Mouse (Mus musculus) hindbrain, embryonic 11.5 days (tissue): ENCODE data around the gene Marcksl1. TPM values are rescaled to one million over a fixed set of nuclear protein-coding genes. Genes with fewer than 3 reads are reported as not detected.

ENCODE experiments used
- ATAC-seq: fragments of 200-750 bp; cut with Nextera tagmentation; 2 replicates; pipeline ENCODE4 v1.8.0; 2017; ENCODE audit warnings: mild to moderate bottlenecking, moderate TSS enrichment, moderate library complexity; ENCODE audit not compliant: low FRiP score
- DNase-seq: peaks from one replicate; pipeline ENCODE4 v3.0.0-alpha.2; 2015; ENCODE audit warnings: low spot score
- H3K27ac ChIP-seq: fragments of 300-500 bp; sonication (generic); 2 replicates; pipeline ENCODE4 v1.5.1; 2014; ENCODE audit warnings: mild to moderate bottlenecking, low read depth, low read length
- H3K27me3 ChIP-seq: fragments of 300-500 bp; sonication (generic); 2 replicates; pipeline ENCODE4 v1.6.1; 2014; ENCODE audit warnings: mild to moderate bottlenecking, low read length, moderate library complexity, mixed read lengths; ENCODE audit not compliant: control insufficient read depth, insufficient read depth
- H3K36me3 ChIP-seq: fragments of 300-500 bp; sonication (generic); 2 replicates; pipeline ENCODE4 v1.6.1; 2014; ENCODE audit warnings: mild to moderate bottlenecking, low read length, moderate library complexity, mixed read lengths; ENCODE audit not compliant: control insufficient read depth, insufficient read depth
- H3K4me1 ChIP-seq: fragments of 300-500 bp; sonication (generic); replicated peaks from 2 replicates; pipeline ENCODE4 v1.6.1; 2014; ENCODE audit warnings: low read length, mixed read lengths; ENCODE audit not compliant: control insufficient read depth, insufficient read depth
- H3K4me2 ChIP-seq: fragments of 300-500 bp; sonication (generic); replicated peaks from 2 replicates; pipeline ENCODE4 v1.6.1; 2014; ENCODE audit warnings: mild to moderate bottlenecking, low read depth, low read length
- H3K4me3 ChIP-seq: fragments of 300-500 bp; sonication (generic); 2 replicates; pipeline ENCODE4 v1.5.1; 2014; ENCODE audit warnings: low read depth, low read length
- H3K9ac ChIP-seq: fragments of 300-500 bp; sonication (generic); 2 replicates; pipeline ENCODE4 v1.6.1; 2014; ENCODE audit warnings: low read depth, low read length
- H3K9me3 ChIP-seq: fragments of 300-500 bp; sonication (generic); 2 replicates; pipeline ENCODE4 v1.6.1; 2016; ENCODE audit warnings: low read length; ENCODE audit not compliant: control insufficient read depth
- WGBS: fragments of 180-500 bp; shearing (Covaris S2); extraction: QIAGEN DNeasy Blood & Tissue Kit; methylation state at CpG from one replicate; pipeline ENCODE4 v1.1.7; 2014; 5-methylcytosine and 5-hydroxymethylcytosine counted together
- polyA plus RNA-seq: library from polyadenylated mRNA; unstranded; fragments of >200 nt; fragmentation: Nextera tagmentation; extraction: Ambion mirVana; gene quantifications from 2 replicates; pipeline ENCODE4 v1.2.1, GENCODE M21; 2014

Gene Marcksl1
- polyA plus RNA-seq, 1 experiment from 2014 or later = 1,707 TPM

GRCm38 (mm10) chr4:129496631-129497030, 16.8 kb upstream of the Marcksl1 start:
- Histone ChIP-seq H3K36me3 (no peaks in the 10 kb centered on the region), H3K4me2 (0 out of 2 replicates have a peak overlapping the region, but pooled peaks have one; percentile 14), H3K4me1 (peaks cover 7% of the 10 kb centered on the region), H3K27me3 (peaks cover 7% of the 10 kb centered on the region), H3K9ac (0 out of 2 replicates have a peak overlapping the region, but pooled peaks have one; percentile 24), H3K27ac (no peak overlapping the region), H3K9me3 (no peaks in the 10 kb centered on the region), H3K4me3 (no peak overlapping the region)
- 44% methylated on average over 6 of the region's 6 CpGs for WGBS
- DNase-seq (no peak), ATAC-seq (no peak)

GRCm38 (mm10) chr4:129498941-129499340, 14.4 kb upstream of the Marcksl1 start:
- Histone ChIP-seq H3K27ac (no peak overlapping the region), H3K27me3 (no peaks in the 10 kb centered on the region), H3K4me1 (peaks cover 7% of the 10 kb centered on the region), H3K4me2 (no peak overlapping the region), H3K4me3 (no peak overlapping the region), H3K9me3 (no peaks in the 10 kb centered on the region), H3K9ac (no peak overlapping the region), H3K36me3 (no peaks in the 10 kb centered on the region)
- no peak for DNase-seq
- WGBS = 78% methylated on average over 3 of the region's 3 CpGs
- no peak for ATAC-seq

- Histone ChIP-seq H3K27ac (no peak overlapping the region; the same call in 1 of the 2 replicates), H3K4me1 (peaks cover 7% of the 10 kb centered on the region), H3K4me2 (no peak overlapping the region), H3K4me3 (no peak overlapping the region), H3K9ac (no peak overlapping the region; the same call in 1 of the 2 replicates), H3K9me3 (no peaks in the 10 kb centered on the region), H3K36me3 (no peaks in the 10 kb centered on the region), H3K27me3 (no peaks in the 10 kb centered on the region)
- DNase-seq (no peak), ATAC-seq (peak; percentile 1; the same call in 1 of the 2 replicates)
- WGBS = 81% methylated on average over 8 of the region's 8 CpGs
Measured at GRCm38 (mm10) chr4:129500017-129500416, 13.4 kb upstream of the Marcksl1 start.

- Histone ChIP-seq H3K4me2 (peak overlapping the region; percentile 79), H3K27me3 (no peaks in the 10 kb centered on the region), H3K9ac (peak overlapping the region; percentile 60), H3K27ac (peak overlapping the region; percentile 70), H3K4me3 (peak overlapping the region; percentile 47), H3K9me3 (no peaks in the 10 kb centered on the region), H3K36me3 (no peaks in the 10 kb centered on the region), H3K4me1 (peaks cover 7% of the 10 kb centered on the region)
- DNase-seq (peak; percentile 90), ATAC-seq (peak; percentile 90)
- WGBS = 2% methylated on average over 43 of the region's 49 CpGs
Measured at GRCm38 (mm10) chr4:129500607-129501566, 12.5 kb upstream of the Marcksl1 start.

GRCm38 (mm10) chr4:129502327-129502888, 11.0 kb upstream of the Marcksl1 start:
- H3K27me3 ChIP-seq = no peaks in the 10 kb centered on the region
- DNase-seq (no peak), ATAC-seq (no peak)
- H3K4me3 ChIP-seq = no peak overlapping the region
- H3K4me2 ChIP-seq = no peak overlapping the region
- no peak overlapping the region for H3K27ac ChIP-seq
- no peaks in the 10 kb centered on the region; the same call in 1 of the 2 replicates for H3K4me1 ChIP-seq
- H3K9me3 ChIP-seq = no peaks in the 10 kb centered on the region
- no peaks in the 10 kb centered on the region for H3K36me3 ChIP-seq
- 78% methylated on average over 9 of the region's 9 CpGs for WGBS
- H3K9ac ChIP-seq = no peak overlapping the region

- no peaks in the 10 kb centered on the region for H3K27me3 ChIP-seq
- ATAC-seq = no peak
- WGBS = 78% methylated on average over 11 of the region's 11 CpGs
- H3K4me3 ChIP-seq = no peak overlapping the region
- no peaks in the 10 kb centered on the region for H3K9me3 ChIP-seq
- H3K4me1 ChIP-seq = no peaks in the 10 kb centered on the region; the same call in 1 of the 2 replicates
- H3K36me3 ChIP-seq = no peaks in the 10 kb centered on the region
- DNase-seq = no peak
- H3K4me2 ChIP-seq = no peak overlapping the region
- H3K9ac ChIP-seq = no peak overlapping the region
- H3K27ac ChIP-seq = no peak overlapping the region
Measured at GRCm38 (mm10) chr4:129502901-129503444, 10.4 kb upstream of the Marcksl1 start.

GRCm38 (mm10) chr4:129505511-129505910, 7.9 kb upstream of the Marcksl1 start:
- Histone ChIP-seq H3K27me3 (no peaks in the 10 kb centered on the region), H3K9me3 (no peaks in the 10 kb centered on the region), H3K9ac (no peak overlapping the region), H3K27ac (no peak overlapping the region), H3K4me2 (no peak overlapping the region), H3K36me3 (no peaks in the 10 kb centered on the region), H3K4me3 (no peak overlapping the region), H3K4me1 (no peaks in the 10 kb centered on the region)
- DNase-seq = no peak
- 76% methylated on average over 3 of the region's 3 CpGs for WGBS
- no peak for ATAC-seq

GRCm38 (mm10) chr4:129507434-129508236, 5.7 kb upstream of the Marcksl1 start:
- DNase-seq = no peak

More at GRCm38 (mm10) chr4:129507434-129508236, 5.7 kb upstream of the Marcksl1 start:
- H3K27me3 ChIP-seq = no peaks in the 10 kb centered on the region
- ATAC-seq = no peak
- no peak overlapping the region for H3K27ac ChIP-seq
- no peak overlapping the region for H3K9ac ChIP-seq
- H3K4me2 ChIP-seq = no peak overlapping the region
- WGBS = 68% methylated on average over 9 of the region's 10 CpGs
- no peaks in the 10 kb centered on the region for H3K36me3 ChIP-seq
- no peaks in the 10 kb centered on the region for H3K9me3 ChIP-seq
- H3K4me3 ChIP-seq = no peak overlapping the region
- H3K4me1 ChIP-seq = peaks cover 14% of the 10 kb centered on the region
